Mouse (Mus musculus) embryonic facial prominence, embryonic 14.5 days (tissue): Measurements from ENCODE around the gene Lias. TPM values are rescaled to one million over a fixed set of nuclear protein-coding genes. Genes with fewer than 3 reads are reported as not detected.
A peak's percentile ranks its signal among the peaks of the same experiment; 100 is the strongest.

Source experiments
- ATAC-seq: fragments of 200-750 bp; cut with Nextera tagmentation; 2 replicates; pipeline ENCODE4 v1.8.0; 2017; ENCODE audit warnings: low read depth, moderate number of reproducible peaks, moderate TSS enrichment
- DNase-seq: peaks from one replicate; pipeline ENCODE4 v3.0.0-alpha.2; 2015; ENCODE audit warnings: low spot score
- H3K27ac ChIP-seq: fragments of 300-500 bp; sonication (generic); replicated peaks from 2 replicates; pipeline ENCODE4 v1.5.1; 2014; ENCODE audit warnings: low read depth, mild to moderate bottlenecking, low read length, moderate library complexity
- H3K27me3 ChIP-seq: fragments of 300-500 bp; sonication (generic); replicated peaks from 2 replicates; pipeline ENCODE4 v1.6.1; 2014; ENCODE audit warnings: low read length; ENCODE audit not compliant: control insufficient read depth, insufficient read depth
- H3K36me3 ChIP-seq: fragments of 300-500 bp; sonication (generic); 2 replicates; pipeline ENCODE4 v1.6.1; 2014; ENCODE audit warnings: low read length, mixed read lengths; ENCODE audit not compliant: control insufficient read depth, insufficient read depth
- H3K4me1 ChIP-seq: fragments of 300-500 bp; sonication (generic); 2 replicates; pipeline ENCODE4 v1.6.1; 2014; ENCODE audit warnings: antibody characterized with exemption, low read length; ENCODE audit not compliant: control insufficient read depth, insufficient read depth
- H3K4me2 ChIP-seq: fragments of 300-500 bp; sonication (generic); 2 replicates; pipeline ENCODE4 v1.6.1; 2014; ENCODE audit warnings: low read depth, mild to moderate bottlenecking, low read length, moderate library complexity, mixed read lengths
- H3K4me3 ChIP-seq: fragments of 300-500 bp; sonication (generic); 2 replicates; pipeline ENCODE4 v1.5.1; 2014; ENCODE audit warnings: low read depth, mild to moderate bottlenecking, low read length
- H3K9ac ChIP-seq: fragments of 300-500 bp; sonication (generic); 2 replicates; pipeline ENCODE4 v1.6.1; 2014; ENCODE audit warnings: low read depth, mild to moderate bottlenecking, low read length, moderate library complexity, mixed read lengths
- H3K9me3 ChIP-seq: fragments of 300-500 bp; sonication (generic); 2 replicates; pipeline ENCODE4 v1.6.1; 2016; ENCODE audit warnings: low read length; ENCODE audit not compliant: control insufficient read depth
- WGBS: fragments of 180-500 bp; shearing (Covaris S2); extraction: QIAGEN DNeasy Blood & Tissue Kit; methylation state at CpG from one replicate; pipeline ENCODE4 v1.1.7; 2014; 5-methylcytosine and 5-hydroxymethylcytosine counted together
- polyA plus RNA-seq: library from polyadenylated mRNA; unstranded; fragments of >200 nt; fragmentation: Nextera tagmentation; extraction: Ambion mirVana; gene quantifications from 2 replicates; pipeline ENCODE4 v1.2.1, GENCODE M21; 2014

Gene Lias
- polyA plus RNA-seq, 1 experiment from 2014 or later: 60.8 TPM

GRCm38 (mm10) chr5:65415653-65416458 lies 24.6 kb downstream of the Lias start:
- ATAC-seq (peak; percentile 88), DNase-seq (peak; percentile 86)
- Histone ChIP-seq H3K9me3 (no peaks in the 10 kb centered on the region), H3K27me3 (no peaks in the 10 kb centered on the region), H3K9ac (peak overlapping the region; percentile 61), H3K4me2 (peak overlapping the region; percentile 29), H3K36me3 (peaks cover 81% of the 10 kb centered on the region), H3K4me1 (peaks cover 7% of the 10 kb centered on the region), H3K27ac (peak overlapping the region; percentile 90), H3K4me3 (no peak overlapping the region)
- WGBS: 17% methylated on average over 26 of the region's 26 CpGs

DNA sequence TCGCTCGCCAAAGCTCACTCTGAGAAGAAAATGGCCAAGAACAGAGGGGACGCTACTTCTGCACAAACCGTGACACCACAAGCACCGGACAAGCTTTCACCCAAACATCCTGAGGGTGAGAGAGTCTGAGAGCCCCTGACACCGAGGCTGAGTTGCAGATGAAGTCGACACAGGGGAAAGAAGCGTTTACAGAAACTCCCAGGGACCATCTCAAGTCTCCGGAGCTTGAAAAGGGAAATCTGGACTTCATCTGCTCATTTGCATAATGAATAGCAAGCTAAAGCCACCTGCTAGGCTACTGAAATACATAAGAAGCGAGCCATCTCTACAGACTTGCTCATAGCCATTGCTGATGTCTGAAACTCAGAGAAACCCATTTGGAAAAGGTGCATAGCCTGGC lies 27.8 kb downstream of the Lias start:
- Histone ChIP-seq H3K4me1 (peaks cover 7% of the 10 kb centered on the region), H3K36me3 (peaks cover 86% of the 10 kb centered on the region), H3K4me3 (no peak overlapping the region), H3K4me2 (no peak overlapping the region), H3K9me3 (no peaks in the 10 kb centered on the region), H3K9ac (no peak overlapping the region), H3K27ac (no peak overlapping the region), H3K27me3 (no peaks in the 10 kb centered on the region)
- ATAC-seq (no peak), DNase-seq (no peak)
- 77% methylated on average over 10 of the region's 10 CpGs for WGBS

DNA sequence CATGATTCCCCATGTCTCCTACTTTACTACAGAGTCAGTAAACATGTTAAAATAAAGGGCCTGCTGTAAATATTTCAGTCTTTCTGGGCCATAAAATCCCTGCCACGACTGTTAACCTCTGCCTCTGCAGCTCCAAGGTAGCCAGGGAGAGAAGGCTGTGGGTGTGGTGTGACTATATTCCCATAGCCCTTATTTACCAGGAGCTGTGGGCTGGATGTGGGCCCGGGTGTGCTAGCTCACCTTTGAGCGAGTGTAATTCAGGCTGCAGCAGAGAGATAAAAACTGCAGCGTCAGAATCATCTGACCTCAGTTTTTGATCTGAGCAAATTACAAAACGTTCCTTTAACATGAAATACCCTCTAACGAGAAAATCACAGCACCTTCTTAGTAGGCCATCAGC lies 29.5 kb downstream of the Lias start:
- Histone ChIP-seq H3K4me3 (no peak overlapping the region), H3K4me2 (no peak overlapping the region), H3K4me1 (peaks cover 4% of the 10 kb centered on the region), H3K36me3 (peaks cover 91% of the 10 kb centered on the region), H3K27ac (no peak overlapping the region), H3K9me3 (no peaks in the 10 kb centered on the region), H3K9ac (no peak overlapping the region), H3K27me3 (no peaks in the 10 kb centered on the region)
- no peak for DNase-seq
- WGBS: 81% methylated on average over 6 of the region's 6 CpGs
- no peak for ATAC-seq

- H3K27ac ChIP-seq: no peak overlapping the region
- H3K9ac ChIP-seq: no peak overlapping the region
- H3K4me2 ChIP-seq: no peak overlapping the region
- H3K4me1 ChIP-seq: no peaks in the 10 kb centered on the region
- H3K9me3 ChIP-seq: no peaks in the 10 kb centered on the region
- H3K4me3 ChIP-seq: no peak overlapping the region
- 94% methylated on average over 8 of the region's 8 CpGs for WGBS
- DNase-seq (no peak), ATAC-seq (no peak)
- no peaks in the 10 kb centered on the region for H3K27me3 ChIP-seq
- peaks cover 93% of the 10 kb centered on the region for H3K36me3 ChIP-seq
Observed at GRCm38 (mm10) chr5:65422803-65423202, 31.5 kb downstream of the Lias start.

- no peak overlapping the region for H3K9ac ChIP-seq
- no peaks in the 10 kb centered on the region for H3K27me3 ChIP-seq
- H3K27ac ChIP-seq: no peak overlapping the region
- no peak overlapping the region for H3K4me3 ChIP-seq
- no peak for ATAC-seq
- no peaks in the 10 kb centered on the region for H3K4me1 ChIP-seq
- H3K36me3 ChIP-seq: peaks cover 79% of the 10 kb centered on the region
- no peaks in the 10 kb centered on the region for H3K9me3 ChIP-seq
- 93% methylated on average over 6 of the region's 6 CpGs for WGBS
- DNase-seq: no peak
- no peak overlapping the region for H3K4me2 ChIP-seq
Observed at GRCm38 (mm10) chr5:65424215-65424614, 32.9 kb downstream of the Lias start.

DNA sequence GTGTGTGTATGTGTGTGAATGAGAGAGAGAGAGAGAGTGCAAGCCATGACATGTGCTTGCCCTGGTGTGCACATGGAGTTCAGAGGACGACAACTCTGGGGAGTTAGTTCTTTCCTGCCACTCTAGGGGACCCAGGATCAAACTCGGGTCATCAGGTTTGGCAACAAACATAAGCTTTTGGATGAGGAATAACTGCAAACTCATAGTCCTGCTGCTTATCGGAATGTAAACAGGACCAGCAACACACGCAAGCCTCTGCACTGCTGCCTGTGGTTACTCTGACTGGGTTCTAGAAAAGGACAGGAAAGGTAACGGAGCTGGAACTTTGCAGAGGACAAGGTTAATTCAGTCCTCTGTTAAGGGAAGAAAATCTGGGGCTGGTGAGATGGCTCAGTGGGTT lies 34.0 kb downstream of the Lias start:
- H3K27me3 ChIP-seq: no peaks in the 10 kb centered on the region
- 89% methylated on average over 5 of the region's 5 CpGs for WGBS
- H3K4me3 ChIP-seq: no peak overlapping the region

DNA sequence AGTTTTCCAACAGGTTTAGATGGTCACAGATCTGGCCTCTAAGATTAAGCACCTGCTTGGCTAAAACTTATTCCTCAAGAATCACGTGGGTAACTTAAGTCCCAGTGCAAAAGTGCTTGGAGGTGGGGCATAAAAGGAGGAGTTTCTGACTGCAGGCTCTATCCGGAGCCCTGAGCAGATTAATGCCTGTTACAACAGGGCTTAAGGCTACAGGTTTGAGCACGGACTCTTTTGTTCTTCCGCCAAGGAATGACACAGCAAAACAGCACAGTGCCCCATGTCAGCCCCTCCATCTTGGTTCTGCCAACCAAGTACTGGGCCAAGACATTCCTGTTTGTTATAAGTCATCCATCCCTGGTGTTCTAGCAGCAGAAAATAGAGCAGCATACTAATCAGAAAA lies 37.0 kb downstream of the Lias start:
- Histone ChIP-seq H3K27ac (no peak overlapping the region), H3K4me1 (no peaks in the 10 kb centered on the region), H3K27me3 (no peaks in the 10 kb centered on the region), H3K4me3 (no peak overlapping the region), H3K9ac (no peak overlapping the region), H3K9me3 (no peaks in the 10 kb centered on the region), H3K36me3 (peaks cover 49% of the 10 kb centered on the region), H3K4me2 (no peak overlapping the region)
- 41% methylated on average over 4 of the region's 4 CpGs for WGBS
- DNase-seq: peak; percentile 52
- peak; percentile 67; the same call in 1 of the 2 replicates for ATAC-seq

More for the DNA sequence above, 34.0 kb downstream of the Lias start:
- peaks cover 72% of the 10 kb centered on the region for H3K36me3 ChIP-seq
- DNase-seq (no peak), ATAC-seq (no peak)
- H3K4me1 ChIP-seq: no peaks in the 10 kb centered on the region
- H3K27ac ChIP-seq: no peak overlapping the region
- H3K9me3 ChIP-seq: no peaks in the 10 kb centered on the region
- H3K9ac ChIP-seq: no peak overlapping the region
- H3K4me2 ChIP-seq: no peak overlapping the region

GRCm38 (mm10) chr5:65429441-65429840 lies 38.1 kb downstream of the Lias start:
- H3K4me2 ChIP-seq: no peak overlapping the region
- ATAC-seq (no peak), DNase-seq (no peak)
- H3K36me3 ChIP-seq: peaks cover 38% of the 10 kb centered on the region
- no peak overlapping the region for H3K9ac ChIP-seq
- no peaks in the 10 kb centered on the region for H3K27me3 ChIP-seq
- WGBS: 86% methylated on average over 5 of the region's 5 CpGs
- H3K9me3 ChIP-seq: no peaks in the 10 kb centered on the region
- no peak overlapping the region for H3K4me3 ChIP-seq
- H3K27ac ChIP-seq: no peak overlapping the region
- H3K4me1 ChIP-seq: peaks cover 5% of the 10 kb centered on the region; the same call in 1 of the 2 replicates
